Mouse (Mus musculus): ENCODE results near the gene Pate2. TPM values are rescaled to one million over a fixed set of nuclear protein-coding genes. Genes with fewer than 3 reads are reported as not detected.

Gene Pate2
- polyA plus RNA-seq, 1 experiment from 2014 or later: 0.96 TPM

DNA sequence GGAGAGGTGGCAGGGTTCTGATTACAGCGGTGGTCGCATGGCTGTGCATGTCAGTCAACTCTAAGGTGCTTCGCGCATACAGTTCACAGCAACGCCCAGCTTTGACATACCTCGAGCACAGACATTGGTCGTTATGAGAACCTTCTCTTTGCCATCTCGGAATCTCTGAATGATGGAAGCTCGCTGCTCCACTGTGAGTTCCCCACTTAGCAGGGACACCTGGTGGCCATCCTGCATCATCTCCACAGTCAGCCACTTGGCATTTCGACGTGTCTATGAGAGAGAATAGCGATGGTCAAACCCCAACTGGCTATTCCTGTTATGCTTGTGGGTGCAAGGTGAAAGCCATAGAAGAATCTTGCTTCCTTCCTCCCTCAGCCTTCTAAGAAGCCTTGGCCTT, 24.4 kb upstream of the Pate2 start:
- no peak overlapping the region for H3K27ac ChIP-seq (ENCODE audit: low read depth, low read length)
- no peak overlapping the region for H3K9ac ChIP-seq (ENCODE audit: low read length)
- no peak for DNase-seq (ENCODE audit: low spot score, missing footprints)
- no peaks in the 10 kb centered on the region for H3K36me3 ChIP-seq (ENCODE audit: control insufficient read depth, insufficient read depth, low read length)
- no peak for ATAC-seq (ENCODE audit: low FRiP score)
- WGBS: 73% methylated on average over 12 of the region's 12 CpGs
- no peak overlapping the region for H3K4me3 ChIP-seq (ENCODE audit: low read depth, low read length)
- no peaks in the 10 kb centered on the region for H3K9me3 ChIP-seq (ENCODE audit: control insufficient read depth, low read length)
- no peaks in the 10 kb centered on the region for H3K4me1 ChIP-seq (ENCODE audit: control insufficient read depth, insufficient read depth, low read length)
- no peak overlapping the region for H3K4me2 ChIP-seq
- no peaks in the 10 kb centered on the region for H3K27me3 ChIP-seq (ENCODE audit: control insufficient read depth, insufficient read depth, low read length)

DNA sequence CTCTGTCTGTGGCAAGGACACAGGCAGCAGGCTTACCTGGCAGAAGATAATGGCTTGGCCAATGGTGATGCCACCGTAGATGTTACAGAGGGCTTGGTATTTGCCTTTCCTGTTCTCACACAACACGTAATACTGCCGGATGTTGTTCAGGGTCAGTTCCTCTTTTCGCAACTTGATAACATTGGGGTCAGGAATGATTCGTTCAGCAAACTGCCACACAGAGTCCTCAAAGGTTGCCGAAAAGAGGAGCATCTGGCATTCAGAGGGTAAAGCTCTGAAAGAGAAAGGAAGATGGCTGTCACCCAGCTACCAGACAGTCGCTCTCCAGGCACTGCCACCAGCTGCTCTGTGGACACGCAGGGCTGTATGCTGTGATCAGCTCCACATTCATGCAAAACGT, 23.3 kb upstream of the Pate2 start:
- DNase-seq (ENCODE audit: low spot score, missing footprints): no peak

DNA sequence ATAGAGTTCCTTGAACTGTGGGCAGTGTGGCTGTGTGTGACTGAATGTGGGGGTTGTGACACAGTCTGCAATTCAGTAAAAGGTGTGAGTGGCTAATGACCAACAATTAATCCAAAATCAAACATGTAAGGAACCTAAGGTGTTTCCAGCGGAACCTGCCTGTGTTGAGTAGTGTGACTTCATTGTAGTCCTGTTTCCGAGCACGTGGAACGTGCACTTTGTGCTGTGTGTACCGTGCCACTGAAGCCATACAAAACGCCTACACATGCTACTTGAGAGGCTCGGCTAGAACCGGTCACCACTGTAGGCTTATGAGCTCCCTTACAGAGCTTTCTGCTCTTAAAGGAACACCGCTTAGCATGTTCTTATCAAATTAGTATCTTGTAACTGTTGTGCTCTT, 21.6 kb upstream of the Pate2 start:
- H3K4me3 ChIP-seq (ENCODE audit: low read depth, low read length): no peak overlapping the region
- ATAC-seq (ENCODE audit: low FRiP score) (no peak), DNase-seq (ENCODE audit: low spot score, missing footprints) (no peak)
- H3K9me3 ChIP-seq (ENCODE audit: control insufficient read depth, low read length): no peaks in the 10 kb centered on the region
- WGBS: 88% methylated on average over 9 of the region's 9 CpGs
- H3K4me1 ChIP-seq (ENCODE audit: control insufficient read depth, insufficient read depth, low read length): no peaks in the 10 kb centered on the region
- H3K27ac ChIP-seq (ENCODE audit: low read depth, low read length): no peak overlapping the region
- H3K4me2 ChIP-seq: no peak overlapping the region
- H3K9ac ChIP-seq (ENCODE audit: low read length): no peak overlapping the region
- H3K27me3 ChIP-seq (ENCODE audit: control insufficient read depth, insufficient read depth, low read length): no peaks in the 10 kb centered on the region
- H3K36me3 ChIP-seq (ENCODE audit: control insufficient read depth, insufficient read depth, low read length): no peaks in the 10 kb centered on the region

More for the DNA sequence above, 23.3 kb upstream of the Pate2 start:
- no peaks in the 10 kb centered on the region for H3K9me3 ChIP-seq (ENCODE audit: control insufficient read depth, low read length)
- no peak overlapping the region for H3K4me2 ChIP-seq
- H3K4me1 ChIP-seq (ENCODE audit: control insufficient read depth, insufficient read depth, low read length): no peaks in the 10 kb centered on the region
- no peak overlapping the region for H3K27ac ChIP-seq (ENCODE audit: low read depth, low read length)
- no peak for ATAC-seq (ENCODE audit: low FRiP score)
- no peak overlapping the region for H3K9ac ChIP-seq (ENCODE audit: low read length)
- no peaks in the 10 kb centered on the region for H3K36me3 ChIP-seq (ENCODE audit: control insufficient read depth, insufficient read depth, low read length)
- WGBS: 87% methylated on average over 9 of the region's 9 CpGs
- H3K27me3 ChIP-seq (ENCODE audit: control insufficient read depth, insufficient read depth, low read length): no peaks in the 10 kb centered on the region
- no peak overlapping the region for H3K4me3 ChIP-seq (ENCODE audit: low read depth, low read length)

DNA sequence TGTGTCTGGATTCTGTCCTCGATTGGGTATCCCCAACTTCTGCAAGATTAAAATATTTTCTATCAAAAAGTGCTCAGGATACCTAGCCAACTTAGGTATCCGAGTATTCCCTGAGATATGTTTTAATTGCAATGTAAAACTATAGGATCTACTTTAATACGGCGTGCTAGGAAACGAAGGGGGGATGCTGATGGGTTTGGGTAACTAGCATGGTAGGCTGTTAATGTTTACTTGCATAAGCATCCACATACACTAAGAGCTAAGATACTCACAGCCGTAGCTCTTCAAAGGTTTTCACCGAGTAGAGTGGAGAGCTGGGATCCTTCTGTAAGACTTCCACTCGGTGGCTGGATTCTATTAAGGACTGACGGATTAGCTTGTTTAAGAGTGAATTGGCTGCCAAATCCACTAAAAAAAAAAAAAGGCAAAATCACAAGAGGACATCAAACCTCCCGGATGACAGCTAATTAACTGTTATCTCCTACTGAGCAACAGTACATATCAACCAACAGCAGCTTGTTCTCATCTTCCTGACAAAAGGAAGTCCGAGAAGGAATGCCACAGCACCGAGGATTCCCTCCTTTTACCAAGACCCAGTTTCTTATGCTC, 13.5 kb upstream of the Pate2 start:
- WGBS: 79% methylated on average over 12 of the region's 12 CpGs
- Histone ChIP-seq H3K4me3 (ENCODE audit: low read depth, low read length) (no peak overlapping the region), H3K9me3 (ENCODE audit: control insufficient read depth, low read length) (no peaks in the 10 kb centered on the region), H3K36me3 (ENCODE audit: control insufficient read depth, insufficient read depth, low read length) (peaks cover 5% of the 10 kb centered on the region; the same call in 1 of the 2 replicates), H3K27ac (ENCODE audit: low read depth, low read length) (no peak overlapping the region), H3K4me2 (no peak overlapping the region), H3K4me1 (ENCODE audit: control insufficient read depth, insufficient read depth, low read length) (peaks cover 7% of the 10 kb centered on the region; the same call in 1 of the 2 replicates), H3K27me3 (ENCODE audit: control insufficient read depth, insufficient read depth, low read length) (peaks cover 6% of the 10 kb centered on the region; the same call in 1 of the 2 replicates), H3K9ac (ENCODE audit: low read length) (no peak overlapping the region)
- DNase-seq (ENCODE audit: low spot score, missing footprints) (peak; percentile 60), ATAC-seq (ENCODE audit: low FRiP score) (no peak)

DNA sequence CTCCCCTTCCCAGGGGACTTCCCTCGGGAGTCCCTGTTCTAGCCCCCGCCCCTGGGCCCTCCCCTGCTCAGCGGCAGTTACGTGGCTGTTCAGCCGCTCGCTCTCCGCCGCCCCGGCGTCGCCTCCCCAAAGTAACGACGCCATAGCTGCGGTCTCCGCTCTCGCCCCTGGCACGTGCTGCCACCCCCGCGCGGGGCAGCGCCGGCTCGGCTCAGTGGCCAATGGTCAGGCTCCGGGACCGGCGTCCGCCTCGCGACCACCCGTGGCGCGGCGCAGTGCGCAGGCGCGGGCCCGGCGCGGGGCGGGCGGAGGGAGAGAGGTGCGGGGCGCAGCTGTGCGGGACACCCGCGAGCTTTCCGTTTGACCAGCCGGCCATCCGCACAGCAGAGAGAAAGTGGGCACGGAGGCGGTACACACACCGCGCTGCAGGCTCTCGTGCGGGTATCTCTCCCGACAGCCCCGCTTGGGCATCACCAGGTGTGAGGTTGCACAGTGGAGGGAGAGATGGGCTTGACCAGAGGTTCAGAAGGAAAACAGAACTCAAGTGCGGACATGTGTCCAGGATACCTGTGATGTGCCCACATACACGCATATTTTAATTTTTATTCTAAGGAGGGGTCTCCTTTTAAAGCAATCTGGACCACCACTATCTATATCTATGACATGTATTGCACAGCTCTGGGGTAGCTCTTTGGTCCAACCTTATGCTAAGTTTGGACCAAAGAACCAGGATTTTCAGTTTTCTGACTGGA, 11.7 kb upstream of the Pate2 start, which contains the start of the genes Ddx25 and Pus3:
Gene Ddx25 (minus strand): TSS at position 272 of the 752 bp plus-strand sequence.
Gene Pus3 (plus strand): TSS at position 339 of the 752 bp plus-strand sequence.
- WGBS: under 1% methylated on average over 59 of the region's 59 CpGs
- Histone ChIP-seq H3K4me3 (ENCODE audit: low read depth, low read length) (peak within 1 kb of the TSS; percentile 68), H3K36me3 (ENCODE audit: control insufficient read depth, insufficient read depth, low read length) (peaks cover 8% of the 10 kb centered on the region; the same call in 1 of the 2 replicates), H3K4me2 (peak within 1 kb of the TSS; percentile 89), H3K27ac (ENCODE audit: low read depth, low read length) (no peak within 1 kb of the TSS), H3K9ac (ENCODE audit: low read length) (peak within 1 kb of the TSS; percentile 75), H3K27me3 (ENCODE audit: control insufficient read depth, insufficient read depth, low read length) (peaks cover 6% of the 10 kb centered on the region; the same call in 1 of the 2 replicates), H3K4me1 (ENCODE audit: control insufficient read depth, insufficient read depth, low read length) (peaks cover 7% of the 10 kb centered on the region; the same call in 1 of the 2 replicates), H3K9me3 (ENCODE audit: control insufficient read depth, low read length) (no peaks in the 10 kb centered on the region)
- DNase-seq (ENCODE audit: low spot score, missing footprints) (peak; percentile 99), ATAC-seq (ENCODE audit: low FRiP score) (peak; percentile 89)

DNA sequence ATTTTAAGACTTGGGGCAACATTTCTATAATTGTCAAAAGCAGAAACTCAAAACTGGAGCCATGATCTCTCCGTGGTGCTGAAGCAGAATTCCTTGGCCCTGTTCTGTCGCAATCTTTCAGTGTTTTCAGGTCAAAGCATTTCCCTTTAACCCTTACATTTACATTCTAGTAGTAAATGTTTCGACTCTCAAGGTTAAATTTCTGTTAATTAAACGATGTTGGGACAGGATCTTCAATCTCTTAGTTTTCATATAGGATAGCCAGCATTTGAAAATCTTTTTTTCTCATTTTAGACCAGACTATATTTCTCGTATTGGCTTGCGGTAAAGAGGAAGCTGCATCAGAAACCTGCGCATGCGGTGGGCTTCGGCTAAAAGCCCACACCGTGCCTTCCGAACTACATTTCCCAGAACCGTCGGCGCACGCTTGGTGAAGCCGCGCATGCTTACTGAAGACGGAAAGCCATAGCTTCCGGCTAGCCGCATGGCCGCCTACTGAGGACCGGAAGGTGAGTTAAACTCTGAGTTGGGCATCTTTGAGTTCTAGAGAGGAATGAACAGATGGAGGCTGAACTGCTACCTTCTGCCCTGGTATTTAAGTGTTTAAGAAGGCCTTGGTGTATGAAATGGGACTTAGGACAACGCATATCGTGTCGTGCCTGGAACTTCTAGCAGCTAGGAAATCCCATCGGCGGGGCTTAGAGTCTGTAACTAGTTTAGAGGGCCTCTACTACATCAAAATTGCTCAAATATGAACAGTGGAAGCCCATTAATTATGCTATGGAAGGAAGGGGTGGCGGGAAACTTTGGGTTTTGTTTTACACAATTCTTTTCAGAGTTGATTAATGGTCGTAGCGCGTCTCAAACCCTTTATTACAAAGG, 10.8 kb upstream of the Pate2 start:
- H3K27ac ChIP-seq (ENCODE audit: low read depth, low read length): no peak overlapping the region
- WGBS: 2% methylated on average over 31 of the region's 31 CpGs

DNA sequence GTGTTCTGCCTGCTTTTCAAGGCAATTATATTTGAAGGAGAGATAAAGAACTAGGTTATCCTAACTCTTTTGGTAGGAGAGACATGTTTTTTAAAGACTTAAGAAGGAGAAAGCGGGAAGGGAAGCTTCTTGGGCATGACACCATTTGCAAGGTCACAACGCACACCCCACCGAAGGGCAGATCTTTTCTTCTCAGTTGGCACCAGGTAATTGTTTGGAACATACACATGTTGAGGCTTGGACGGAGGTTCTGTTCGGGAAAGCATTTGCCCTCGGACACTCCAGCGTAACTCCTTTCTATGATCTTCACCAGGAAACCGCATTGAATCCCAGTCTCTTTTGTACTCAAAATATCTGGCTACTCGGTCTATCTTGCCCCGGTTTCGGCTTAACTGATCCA, 9.0 kb upstream of the Pate2 start:
- no peak overlapping the region for H3K9ac ChIP-seq (ENCODE audit: low read length)
- H3K4me3 ChIP-seq (ENCODE audit: low read depth, low read length): no peak overlapping the region
- ATAC-seq (ENCODE audit: low FRiP score) (no peak), DNase-seq (ENCODE audit: low spot score, missing footprints) (peak; percentile 69)
- 95% methylated on average over 11 of the region's 11 CpGs for WGBS
- no peaks in the 10 kb centered on the region for H3K9me3 ChIP-seq (ENCODE audit: control insufficient read depth, low read length)
- H3K4me1 ChIP-seq (ENCODE audit: control insufficient read depth, insufficient read depth, low read length): peaks cover 7% of the 10 kb centered on the region; the same call in 1 of the 2 replicates
- H3K27me3 ChIP-seq (ENCODE audit: control insufficient read depth, insufficient read depth, low read length): peaks cover 6% of the 10 kb centered on the region; the same call in 1 of the 2 replicates
- H3K36me3 ChIP-seq (ENCODE audit: control insufficient read depth, insufficient read depth, low read length): peaks cover 14% of the 10 kb centered on the region; the same call in 1 of the 2 replicates
- H3K27ac ChIP-seq (ENCODE audit: low read depth, low read length): no peak overlapping the region
- no peak overlapping the region for H3K4me2 ChIP-seq

More for the DNA sequence above, 10.8 kb upstream of the Pate2 start:
- H3K4me2 ChIP-seq: peak overlapping the region; percentile 89
- no peaks in the 10 kb centered on the region for H3K9me3 ChIP-seq (ENCODE audit: control insufficient read depth, low read length)
- H3K27me3 ChIP-seq (ENCODE audit: control insufficient read depth, insufficient read depth, low read length): peaks cover 6% of the 10 kb centered on the region; the same call in 1 of the 2 replicates
- ATAC-seq (ENCODE audit: low FRiP score) (peak; percentile 90), DNase-seq (ENCODE audit: low spot score, missing footprints) (peak; percentile 97)
- H3K9ac ChIP-seq (ENCODE audit: low read length): peak overlapping the region; percentile 75
- peaks cover 8% of the 10 kb centered on the region; the same call in 1 of the 2 replicates for H3K36me3 ChIP-seq (ENCODE audit: control insufficient read depth, insufficient read depth, low read length)
- peak overlapping the region; percentile 68 for H3K4me3 ChIP-seq (ENCODE audit: low read depth, low read length)
- H3K4me1 ChIP-seq (ENCODE audit: control insufficient read depth, insufficient read depth, low read length): peaks cover 7% of the 10 kb centered on the region; the same call in 1 of the 2 replicates

DNA sequence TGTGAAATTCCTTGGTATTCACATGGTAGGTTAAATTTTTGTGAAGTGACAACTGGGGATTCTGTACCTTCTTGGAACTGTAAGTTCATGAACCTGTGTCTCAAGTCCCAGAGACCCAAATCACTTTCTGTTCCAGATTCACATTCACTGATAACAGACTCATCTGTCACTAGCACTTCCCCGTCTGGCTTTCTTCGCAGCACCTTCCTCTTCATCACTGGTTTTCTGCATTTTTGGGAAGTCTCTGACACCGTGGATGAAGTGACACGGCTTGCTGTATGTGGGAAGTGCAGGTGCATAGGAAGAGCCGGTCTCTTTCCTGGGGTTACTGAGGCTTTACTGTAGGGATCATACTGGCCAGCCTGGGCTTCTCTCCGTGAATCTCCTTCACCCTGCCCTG, 8.5 kb upstream of the Pate2 start:
- no peak overlapping the region for H3K9ac ChIP-seq (ENCODE audit: low read length)
- WGBS: 88% methylated on average over 6 of the region's 6 CpGs
- H3K4me3 ChIP-seq (ENCODE audit: low read depth, low read length): no peak overlapping the region
- no peak overlapping the region for H3K4me2 ChIP-seq
- DNase-seq (ENCODE audit: low spot score, missing footprints): peak; percentile 44
- H3K36me3 ChIP-seq (ENCODE audit: control insufficient read depth, insufficient read depth, low read length): peaks cover 14% of the 10 kb centered on the region; the same call in 1 of the 2 replicates
- no peaks in the 10 kb centered on the region for H3K9me3 ChIP-seq (ENCODE audit: control insufficient read depth, low read length)
- H3K27ac ChIP-seq (ENCODE audit: low read depth, low read length): no peak overlapping the region
- H3K27me3 ChIP-seq (ENCODE audit: control insufficient read depth, insufficient read depth, low read length): peaks cover 6% of the 10 kb centered on the region; the same call in 1 of the 2 replicates
- H3K4me1 ChIP-seq (ENCODE audit: control insufficient read depth, insufficient read depth, low read length): peaks cover 7% of the 10 kb centered on the region; the same call in 1 of the 2 replicates
- no peak for ATAC-seq (ENCODE audit: low FRiP score)

Data from midbrain, embryonic 11.5 days (tissue).